Mouse (Mus musculus) liver, adult 2 months (tissue): ENCODE measurements around the gene Col6a1.

Experiments used
- CTCF ChIP-seq: fragments of 200-500 bp; IDR thresholded peaks from 2 replicates; pipeline ENCODE4 v1.5.1; 2011; ENCODE audit warnings: low read depth, low read length, control low read depth
- POLR2A ChIP-seq: fragments of 200-500 bp; IDR thresholded peaks from 2 replicates; pipeline ENCODE4 v1.6.1; 2011; ENCODE audit warnings: low read length, control low read depth; ENCODE audit not compliant: insufficient read depth; ENCODE audit errors: extremely low read depth

- no peak for TF ChIP-seq CTCF
- no peak for TF ChIP-seq POLR2A
Measured at GRCm38 (mm10) chr10:76771086-76771485, 45.1 kb upstream of the Col6a1 start.
